Mouse (Mus musculus): ENCODE results near the gene Sema4b.

The Sema4b gene

GRCm38 (mm10) chr7:80268897-80269750 is 82.5 kb downstream of the Sema4b start, which contains the start of gene Vps33b:
Vps33b (plus strand) TSS chr7:80269649.
- DNase-seq (ENCODE audit: low spot score): peak; percentile 99

GRCm38 (mm10) chr7:80269751-80270255 is 83.2 kb downstream of the Sema4b start:
- peak; percentile 73 for DNase-seq (ENCODE audit: low spot score)

- DNase-seq (ENCODE audit: low spot score): no peak
Observed at GRCm38 (mm10) chr7:80273456-80273855, 86.8 kb downstream of the Sema4b start.
